Mouse (Mus musculus): ENCODE data around the gene Chd4. TPM values are rescaled to one million over a fixed set of nuclear protein-coding genes. Genes with fewer than 3 reads are reported as not detected.
"Not testable (repeated sequence)": the region's sequence is repeated elsewhere in the genome, so short reads cannot be mapped to it uniquely, and the experiment has no call there.

Gene Chd4
- 120 and 124 TPM in 2 replicates for polyA plus RNA-seq (2016; fragmentation: Nextera tagmentation; extraction: Ambion mirVana)

DNA sequence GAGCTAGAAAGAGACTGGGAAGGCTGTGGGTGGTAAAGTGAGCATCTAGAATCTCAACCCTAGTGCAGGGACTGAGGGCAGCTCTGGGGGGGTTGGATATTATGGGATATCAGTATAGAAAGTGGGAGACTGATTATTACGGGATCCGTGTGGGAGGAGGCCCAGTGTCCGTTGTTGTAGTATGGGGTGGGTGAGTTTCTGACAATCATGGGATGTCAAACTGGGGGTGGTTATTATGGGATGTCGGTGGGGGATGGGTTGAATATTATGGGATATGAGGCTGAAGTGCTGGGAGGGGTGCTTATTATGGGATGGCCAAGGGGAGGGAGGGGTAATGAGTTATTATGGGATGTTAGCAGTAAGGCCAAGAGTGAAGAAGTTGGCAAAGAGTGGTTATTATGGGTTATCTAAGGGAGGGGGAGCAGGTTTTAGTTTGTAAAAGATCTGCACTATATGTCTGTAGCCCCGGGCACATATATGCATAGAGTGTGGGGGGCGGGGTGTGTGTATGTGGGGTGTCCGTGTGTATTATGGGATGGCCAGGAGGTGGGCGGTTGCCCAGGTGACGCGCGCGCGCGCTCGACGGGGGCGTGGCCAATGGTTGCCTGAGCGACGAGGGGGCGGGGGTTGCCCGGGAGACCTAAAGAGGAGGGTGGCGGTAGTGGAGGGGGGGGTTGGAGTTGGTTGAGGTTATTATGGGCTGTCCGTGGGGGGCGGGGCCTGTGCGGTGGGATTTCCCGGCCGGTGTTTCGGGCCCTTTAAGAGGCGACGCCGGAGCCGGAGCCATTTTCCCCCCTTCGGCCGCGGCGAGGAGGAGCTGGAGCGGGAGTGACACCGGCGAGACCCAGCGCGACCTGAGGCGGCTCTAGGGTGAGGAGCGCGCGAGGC is at the start of gene Chd4:
TSS of gene Chd4 (plus strand) at position 591 of the 888 bp plus-strand sequence.
- peaks cover 47% of the 10 kb centered on the region for H3K4me1 ChIP-seq
- H3K9me3 ChIP-seq: no peaks in the 10 kb centered on the region
- 3% methylated on average over 34 of the region's 45 CpGs for WGBS
- H3K9ac ChIP-seq: peak within 1 kb of the TSS; percentile 98
- peak; percentile 81 for ATAC-seq (ENCODE audit: low FRiP score)
- no peaks in the 10 kb centered on the region for H3K27me3 ChIP-seq
- peaks cover 27% of the 10 kb centered on the region for H3K36me3 ChIP-seq (replicated peaks)
- H3K27ac ChIP-seq: peak within 1 kb of the TSS; percentile 97
- peak within 1 kb of the TSS; percentile 95 for H3K4me2 ChIP-seq
- H3K4me3 ChIP-seq (replicated peaks): peak within 1 kb of the TSS; percentile 98

DNA sequence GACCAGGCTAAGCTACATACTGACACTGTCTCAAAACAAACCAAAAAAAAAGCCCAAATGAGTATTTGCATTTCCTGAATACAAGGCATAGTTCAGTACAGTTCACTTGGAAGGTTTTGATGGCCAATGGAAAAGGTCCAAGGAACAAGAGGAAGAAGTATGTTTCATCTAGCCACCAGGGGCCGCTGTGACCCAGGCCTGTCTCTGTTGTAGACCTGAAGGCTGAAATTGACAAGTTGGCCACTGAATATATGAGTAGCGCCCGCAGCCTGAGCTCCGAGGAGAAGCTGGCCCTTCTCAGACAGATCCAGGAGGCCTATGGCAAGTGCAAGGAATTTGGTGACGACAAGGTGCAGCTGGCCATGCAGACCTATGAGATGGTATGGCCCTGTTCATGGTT is 49.1 kb upstream of the Chd4 start:
- no peaks in the 10 kb centered on the region for H3K4me1 ChIP-seq
- ATAC-seq (ENCODE audit: low FRiP score): peak; percentile 51; the same call in 1 of the 2 replicates
- H3K36me3 ChIP-seq (replicated peaks): peaks cover 75% of the 10 kb centered on the region
- H3K9ac ChIP-seq: no peak overlapping the region
- WGBS: 40% methylated on average over 5 of the region's 5 CpGs
- H3K27me3 ChIP-seq: no peaks in the 10 kb centered on the region
- H3K4me3 ChIP-seq (replicated peaks): no peak overlapping the region
- no peak overlapping the region for H3K4me2 ChIP-seq
- no peaks in the 10 kb centered on the region for H3K9me3 ChIP-seq
- no peak overlapping the region for H3K27ac ChIP-seq

DNA sequence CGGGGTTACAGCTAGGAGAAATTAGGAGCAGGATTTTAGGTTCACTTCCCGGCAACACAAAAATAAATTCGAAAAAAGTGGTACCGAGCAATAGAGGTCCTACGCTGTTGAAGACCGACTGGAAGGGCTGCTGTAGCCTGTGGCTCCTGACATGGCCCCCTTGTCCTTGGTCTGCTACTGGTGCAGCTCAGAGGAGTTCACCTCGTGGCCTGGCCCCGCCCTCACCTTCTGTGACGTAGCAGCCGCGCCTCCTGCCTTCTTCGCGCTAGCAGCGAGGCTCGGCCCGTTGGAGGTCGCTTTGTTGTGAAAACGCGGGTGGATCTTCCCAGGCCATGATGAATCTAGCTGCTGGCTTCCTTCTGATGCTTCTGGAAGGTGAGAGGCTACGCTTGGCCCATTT is 46.1 kb upstream of the Chd4 start, which contains the start of gene Acrbp:
TSS of gene Acrbp (plus strand) at position 12 of the 400 bp plus-strand sequence.
- H3K27me3 ChIP-seq: no peaks in the 10 kb centered on the region
- no peaks in the 10 kb centered on the region for H3K9me3 ChIP-seq
- no peak within 1 kb of the TSS for H3K4me2 ChIP-seq
- no peak within 1 kb of the TSS for H3K9ac ChIP-seq
- peaks cover 88% of the 10 kb centered on the region for H3K36me3 ChIP-seq (replicated peaks)
- WGBS: 28% methylated on average over 20 of the region's 20 CpGs
- no peak within 1 kb of the TSS for H3K4me3 ChIP-seq (replicated peaks)
- no peak for ATAC-seq (ENCODE audit: low FRiP score)
- no peak within 1 kb of the TSS for H3K27ac ChIP-seq
- no peaks in the 10 kb centered on the region for H3K4me1 ChIP-seq

DNA sequence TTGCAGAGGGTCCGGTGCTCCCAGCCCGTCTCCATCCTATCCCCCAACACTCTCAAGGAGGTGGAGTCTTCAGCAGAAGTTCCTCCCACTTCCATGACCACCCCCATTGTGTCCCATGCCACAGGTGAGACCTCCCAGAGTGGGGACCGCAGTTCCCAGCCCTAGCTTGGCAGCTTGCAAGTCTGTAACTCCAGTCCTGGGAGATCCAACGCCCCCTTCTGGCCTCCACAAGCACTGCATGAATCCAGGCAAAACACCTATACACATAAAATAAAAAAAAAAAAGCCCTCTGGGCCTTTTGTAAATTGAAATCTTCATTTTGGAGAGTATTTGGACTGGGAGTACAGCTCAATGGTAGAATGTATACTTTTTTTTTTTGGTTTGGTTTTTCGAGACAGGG is 44.5 kb upstream of the Chd4 start:
- Histone ChIP-seq H3K36me3 (replicated peaks) (peaks cover 79% of the 10 kb centered on the region), H3K4me1 (no peaks in the 10 kb centered on the region), H3K4me3 (replicated peaks) (no peak overlapping the region), H3K4me2 (no peak overlapping the region), H3K9ac (no peak overlapping the region), H3K9me3 (no peaks in the 10 kb centered on the region), H3K27ac (no peak overlapping the region), H3K27me3 (no peaks in the 10 kb centered on the region)
- WGBS: 71% methylated on average over 5 of the region's 5 CpGs
- no peak for ATAC-seq (ENCODE audit: low FRiP score)

DNA sequence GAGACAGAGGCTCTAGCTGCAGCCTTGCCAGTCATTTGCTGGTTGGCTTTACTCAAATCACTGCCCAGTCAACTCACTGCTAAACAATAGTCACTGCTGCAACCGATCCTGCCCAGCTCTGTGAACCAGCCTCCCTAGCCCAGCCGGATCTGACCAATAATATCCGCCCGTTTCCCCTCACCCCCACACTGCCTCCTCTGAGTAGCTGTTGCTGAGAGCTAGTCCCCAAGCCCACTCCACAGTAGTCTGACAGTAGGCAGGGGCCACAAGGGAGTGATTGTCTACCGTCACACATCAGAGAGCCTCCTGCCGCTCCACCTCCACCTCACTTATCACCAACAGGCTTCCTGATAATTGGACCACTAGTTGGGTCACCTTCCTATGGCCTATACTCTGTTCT is 34.3 kb upstream of the Chd4 start:
- Histone ChIP-seq H3K27me3 (no peaks in the 10 kb centered on the region), H3K9ac (no peak overlapping the region), H3K4me2 (no peak overlapping the region), H3K36me3 (replicated peaks) (no peaks in the 10 kb centered on the region), H3K9me3 (no peaks in the 10 kb centered on the region), H3K4me1 (peaks cover 10% of the 10 kb centered on the region; the same call in 1 of the 2 replicates), H3K4me3 (replicated peaks) (no peak overlapping the region), H3K27ac (0 out of 2 replicates have a peak overlapping the region, but pooled peaks have one; percentile 25)
- WGBS: 48% methylated on average over 6 of the region's 6 CpGs
- no peak for ATAC-seq (ENCODE audit: low FRiP score)

DNA sequence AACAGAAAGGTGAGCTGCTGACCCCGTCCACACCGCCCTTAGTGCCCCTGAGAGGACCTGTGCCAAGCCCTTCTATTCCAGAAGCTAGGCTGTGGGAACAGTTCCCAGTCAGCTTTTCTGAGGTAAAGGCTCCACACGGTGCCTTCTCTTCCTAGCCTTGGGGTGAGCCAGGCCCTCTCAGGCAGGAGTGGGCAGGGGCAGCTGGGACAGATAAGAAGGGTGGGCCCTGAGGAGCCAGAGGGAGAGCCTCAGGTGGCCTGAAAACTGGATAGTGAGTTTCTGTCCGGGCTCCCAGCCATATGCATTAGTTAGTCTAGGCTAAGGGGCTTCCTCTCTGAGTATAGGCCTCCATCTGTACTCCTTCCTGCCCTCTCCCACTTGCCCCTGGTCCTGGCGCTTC is 33.3 kb upstream of the Chd4 start:
- ATAC-seq (ENCODE audit: low FRiP score): no peak
- Histone ChIP-seq H3K27me3 (0 out of 2 replicates have a peak, but pooled peaks cover under 1% of the 10 kb centered on the region), H3K4me2 (no peak overlapping the region), H3K9me3 (no peaks in the 10 kb centered on the region), H3K4me3 (replicated peaks) (no peak overlapping the region), H3K4me1 (peaks cover 10% of the 10 kb centered on the region; the same call in 1 of the 2 replicates), H3K9ac (no peak overlapping the region), H3K27ac (no peak overlapping the region), H3K36me3 (replicated peaks) (no peaks in the 10 kb centered on the region)
- WGBS: 84% methylated on average over 5 of the region's 5 CpGs

DNA sequence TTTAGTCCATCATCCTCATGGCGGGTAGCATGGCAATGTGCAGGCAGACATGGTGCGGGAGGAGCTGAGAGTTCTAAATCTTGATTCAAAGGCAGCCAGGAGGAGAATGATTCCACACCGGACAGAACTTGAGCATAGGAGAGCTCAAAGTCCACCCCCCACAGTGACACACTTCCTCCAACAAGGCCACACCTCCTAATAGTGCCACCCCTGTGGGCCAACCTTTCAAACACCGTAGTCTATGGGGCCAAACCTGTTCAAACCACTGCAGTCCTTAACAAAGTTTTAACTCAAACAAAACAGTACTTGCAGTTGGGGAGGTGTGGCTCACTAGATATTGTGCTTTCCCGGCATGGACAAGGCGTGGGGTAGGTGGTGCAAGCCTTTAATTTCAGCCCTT is 31.9 kb upstream of the Chd4 start:
- Histone ChIP-seq H3K4me3 (replicated peaks) (no peak overlapping the region), H3K27me3 (0 out of 2 replicates have a peak, but pooled peaks cover 3% of the 10 kb centered on the region), H3K27ac (no peak overlapping the region), H3K36me3 (replicated peaks) (no peaks in the 10 kb centered on the region), H3K4me1 (peaks cover 10% of the 10 kb centered on the region; the same call in 1 of the 2 replicates), H3K9me3 (no peaks in the 10 kb centered on the region), H3K4me2 (no peak overlapping the region), H3K9ac (no peak overlapping the region)
- 85% methylated on average over 6 of the region's 6 CpGs for WGBS
- no peak for ATAC-seq (ENCODE audit: low FRiP score)

DNA sequence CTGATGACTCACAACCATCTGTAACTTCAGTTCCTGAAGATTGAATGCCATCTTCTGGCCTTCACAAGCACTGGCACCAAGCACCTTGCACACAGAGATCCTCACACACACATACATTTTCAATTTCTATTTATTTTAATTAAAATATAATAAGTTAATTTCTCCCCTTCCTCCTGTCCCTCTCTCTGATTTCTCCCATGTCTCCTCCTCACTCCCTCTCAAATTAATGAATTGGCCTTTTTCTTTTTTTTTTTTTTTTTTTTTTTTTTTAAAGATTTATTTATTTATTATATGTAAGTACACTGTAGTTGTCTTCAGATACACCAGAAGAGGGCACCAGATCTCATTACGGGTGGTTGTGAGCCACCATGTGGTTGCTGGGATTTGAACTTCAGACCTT is 30.6 kb upstream of the Chd4 start:
- H3K27me3 ChIP-seq; H3K4me2 ChIP-seq; H3K36me3 ChIP-seq (replicated peaks); H3K27ac ChIP-seq; ATAC-seq (ENCODE audit: low FRiP score); H3K9me3 ChIP-seq; H3K4me3 ChIP-seq (replicated peaks); H3K9ac ChIP-seq: not testable (repeated sequence)
- peaks cover 10% of the 10 kb centered on the region; the same call in 1 of the 2 replicates for H3K4me1 ChIP-seq
- no CpG with 5 or more reads among the region's 1 CpGs for WGBS

DNA sequence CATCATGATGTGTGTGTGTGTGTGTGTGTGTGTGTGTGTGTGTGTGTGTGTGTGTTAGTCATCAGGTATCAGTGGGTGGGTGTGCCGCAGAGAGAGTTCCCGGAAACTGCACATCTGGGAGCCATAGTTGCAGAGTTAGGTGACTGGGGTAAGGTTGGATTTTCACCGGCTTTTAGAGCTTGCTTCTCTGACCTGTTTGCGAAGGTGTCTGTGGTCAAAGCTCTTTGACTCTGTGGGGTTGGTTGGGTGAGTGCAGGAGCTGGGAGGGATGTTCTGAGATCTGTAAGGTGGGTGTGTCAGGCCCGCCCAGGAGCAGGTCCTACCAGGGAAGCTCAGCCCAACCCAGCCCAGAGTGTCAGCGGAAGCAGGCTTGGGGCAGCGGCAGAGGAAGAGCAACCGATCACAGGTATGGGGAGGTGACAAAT is 28.2 kb upstream of the Chd4 start, which contains the start of gene Lpar5:
TSS of gene Lpar5 (plus strand) at position 350 of the 425 bp plus-strand sequence.
- no peaks in the 10 kb centered on the region for H3K36me3 ChIP-seq (replicated peaks)
- no peak within 1 kb of the TSS for H3K4me3 ChIP-seq (replicated peaks)
- H3K9me3 ChIP-seq: no peaks in the 10 kb centered on the region
- H3K27me3 ChIP-seq: 0 out of 2 replicates have a peak, but pooled peaks cover 3% of the 10 kb centered on the region
- peaks cover 10% of the 10 kb centered on the region for H3K4me1 ChIP-seq
- whole genome bisulfite sequencing: 68% methylated on average over 8 of the region's 8 CpGs
- no peak within 1 kb of the TSS for H3K27ac ChIP-seq
- H3K4me2 ChIP-seq: no peak within 1 kb of the TSS
- no peak within 1 kb of the TSS for H3K9ac ChIP-seq
- ATAC-seq (ENCODE audit: low FRiP score): no peak

DNA sequence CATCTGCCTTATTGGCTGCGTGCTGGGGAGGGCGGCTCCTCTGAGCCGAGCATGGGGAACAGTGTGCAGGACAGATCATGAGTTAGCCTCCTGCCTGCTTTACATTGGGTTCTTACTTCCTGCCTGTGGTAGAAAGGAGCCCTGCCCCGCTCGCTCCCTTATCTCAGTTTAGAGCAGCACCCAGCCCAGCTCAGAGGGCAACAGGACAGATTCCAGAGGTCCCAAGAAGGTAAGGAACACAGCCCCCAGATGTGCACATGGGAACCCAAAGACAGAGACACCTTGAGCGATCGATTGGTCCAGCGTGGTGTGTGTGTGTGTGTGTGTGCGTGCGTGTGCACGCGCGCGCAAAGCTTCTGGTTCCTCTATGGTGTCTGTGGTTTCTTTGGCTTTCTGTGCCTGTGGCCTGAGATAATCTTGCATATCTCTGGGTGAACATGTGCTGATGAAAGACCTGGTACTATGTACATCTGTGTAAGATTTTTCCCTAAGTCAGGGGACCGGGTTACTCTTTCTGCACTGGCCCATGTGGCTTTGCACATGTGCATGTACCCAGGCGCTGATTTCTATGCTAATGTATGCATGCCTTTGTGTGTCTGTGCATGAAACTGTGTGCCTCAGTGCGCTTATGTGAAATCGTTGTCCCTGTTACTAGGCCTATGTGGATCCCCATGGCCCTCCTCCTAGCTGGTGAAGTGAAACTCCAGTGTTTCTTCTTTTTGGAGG is 24.4 kb upstream of the Chd4 start:
- Histone ChIP-seq H3K9me3 (no peaks in the 10 kb centered on the region), H3K27ac (peak overlapping the region; percentile 90), H3K9ac (peak overlapping the region; percentile 29; the same call in 1 of the 2 replicates), H3K27me3 (0 out of 2 replicates have a peak, but pooled peaks cover 3% of the 10 kb centered on the region), H3K4me2 (no peak overlapping the region), H3K4me3 (replicated peaks) (no peak overlapping the region), H3K36me3 (replicated peaks) (no peaks in the 10 kb centered on the region), H3K4me1 (peaks cover 10% of the 10 kb centered on the region)
- ATAC-seq (ENCODE audit: low FRiP score): peak; percentile 78; the same call in 1 of the 2 replicates
- WGBS: 81% methylated on average over 18 of the region's 18 CpGs

DNA sequence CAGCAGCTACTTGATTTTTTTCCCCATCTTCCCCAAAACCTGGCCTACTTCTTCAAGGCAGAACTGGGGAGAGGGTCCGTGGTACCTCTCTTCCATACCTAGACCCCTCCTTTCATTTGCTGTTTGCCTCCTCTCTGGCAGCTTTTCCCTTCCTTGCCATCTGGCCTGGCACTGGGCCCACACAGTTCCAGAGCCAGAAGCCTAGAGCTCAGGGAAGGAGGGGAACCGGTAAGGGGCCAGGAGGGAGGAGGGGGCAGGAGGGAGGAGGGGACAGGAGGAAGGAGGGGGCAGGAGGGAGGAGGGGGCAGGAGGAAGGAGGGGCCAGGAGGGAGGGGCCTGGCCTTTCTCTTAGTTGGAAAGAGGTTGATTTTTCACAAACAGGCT is 23.9 kb upstream of the Chd4 start:
- H3K4me2 ChIP-seq: no peak overlapping the region
- 38% methylated on average over 1 of the region's 2 CpGs for WGBS
- ATAC-seq (ENCODE audit: low FRiP score): peak; percentile 78; the same call in 1 of the 2 replicates

DNA sequence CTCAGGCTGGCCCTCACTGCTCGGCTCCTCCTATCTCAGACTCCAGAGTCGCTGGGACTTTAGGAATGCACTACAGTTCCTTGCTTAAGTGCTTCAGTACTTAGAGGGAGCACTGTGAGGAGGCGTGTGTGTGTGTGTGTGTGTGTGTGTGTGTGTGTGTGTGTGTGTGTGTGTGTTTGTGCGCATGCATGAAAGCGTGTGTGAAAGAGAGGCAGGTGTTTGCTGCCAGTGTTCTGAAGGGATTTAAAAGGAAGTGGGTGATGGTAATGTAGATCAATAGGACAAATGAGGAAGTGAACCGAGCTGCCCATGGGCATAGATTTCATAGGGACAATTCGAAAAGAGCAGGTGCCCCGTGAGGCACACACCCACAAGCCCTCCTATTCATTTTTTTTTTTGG is 22.0 kb upstream of the Chd4 start:
- 69% methylated on average over 8 of the region's 8 CpGs for WGBS
- no peak overlapping the region for H3K4me2 ChIP-seq
- no peak overlapping the region for H3K9ac ChIP-seq
- H3K27ac ChIP-seq: no peak overlapping the region
- no peak for ATAC-seq (ENCODE audit: low FRiP score)
- no peaks in the 10 kb centered on the region for H3K36me3 ChIP-seq (replicated peaks)
- H3K4me3 ChIP-seq (replicated peaks): no peak overlapping the region
- peaks cover 6% of the 10 kb centered on the region for H3K27me3 ChIP-seq
- H3K9me3 ChIP-seq: no peaks in the 10 kb centered on the region
- H3K4me1 ChIP-seq: peaks cover 10% of the 10 kb centered on the region

More for the DNA sequence above, 23.9 kb upstream of the Chd4 start:
- Histone ChIP-seq H3K4me1 (peaks cover 10% of the 10 kb centered on the region), H3K27me3 (0 out of 2 replicates have a peak, but pooled peaks cover 3% of the 10 kb centered on the region), H3K36me3 (replicated peaks) (no peaks in the 10 kb centered on the region), H3K27ac (peak overlapping the region; percentile 90), H3K9me3 (no peaks in the 10 kb centered on the region), H3K4me3 (replicated peaks) (no peak overlapping the region), H3K9ac (peak overlapping the region; percentile 29)

Measured in forebrain, embryonic 12.5 days (tissue).